Mouse (Mus musculus): Measurements from ENCODE around the gene Bloc1s3. TPM values are rescaled to one million over a fixed set of nuclear protein-coding genes. Genes with fewer than 3 reads are reported as not detected.

Bloc1s3 gene
- polyA plus RNA-seq, 1 experiment from 2014 or later = 0.74 TPM

Other genes with a start within 250 kb of the Bloc1s3 start
- 48.1 and 64.9 TPM in 2 replicates for gene Vasp, start 236.6 kb downstream of the Bloc1s3 start, polyA plus RNA-seq (2014; fragmentation: Nextera tagmentation; extraction: Ambion mirVana)
- gene Ppm1n, start 228.3 kb downstream of the Bloc1s3 start, polyA plus RNA-seq (2014; fragmentation: Nextera tagmentation; extraction: Ambion mirVana) = 0.15 TPM in 1 of 2 replicates, not detected in the other
- 11.7 and 13.9 TPM in 2 replicates for gene Rtn2, start 225.7 kb downstream of the Bloc1s3 start, polyA plus RNA-seq (2014; fragmentation: Nextera tagmentation; extraction: Ambion mirVana)
- gene Fosb, start 198.3 kb downstream of the Bloc1s3 start, polyA plus RNA-seq (2014; fragmentation: Nextera tagmentation; extraction: Ambion mirVana) = 0.07 TPM in 1 of 2 replicates, not detected in the other
- gene Ercc1, start 163.6 kb downstream of the Bloc1s3 start, polyA plus RNA-seq (2014; fragmentation: Nextera tagmentation; extraction: Ambion mirVana) = 86.0 and 92.8 TPM in 2 replicates
- gene Cd3eap, start 148.9 kb downstream of the Bloc1s3 start, polyA plus RNA-seq (2014; fragmentation: Nextera tagmentation; extraction: Ambion mirVana) = 20.5 and 23.9 TPM in 2 replicates
- gene Ppp1r13l, start 148.6 kb downstream of the Bloc1s3 start, polyA plus RNA-seq (2014; fragmentation: Nextera tagmentation; extraction: Ambion mirVana) = 9.6 and 10.0 TPM in 2 replicates
- gene Ercc2, start 126.4 kb downstream of the Bloc1s3 start, polyA plus RNA-seq (2014; fragmentation: Nextera tagmentation; extraction: Ambion mirVana) = 8.8 and 10.3 TPM in 2 replicates
- 6.0 and 8.9 TPM in 2 replicates for gene Klc3, start 104.3 kb downstream of the Bloc1s3 start, polyA plus RNA-seq (2014; fragmentation: Nextera tagmentation; extraction: Ambion mirVana)
- gene Ckm, start 103.6 kb downstream of the Bloc1s3 start, polyA plus RNA-seq (2014; fragmentation: Nextera tagmentation; extraction: Ambion mirVana) = 1.7 and 3.2 TPM in 2 replicates
- 8.6 and 9.7 TPM in 2 replicates for gene Mark4, start 49.5 kb downstream of the Bloc1s3 start, polyA plus RNA-seq (2014; fragmentation: Nextera tagmentation; extraction: Ambion mirVana)
- gene Exoc3l2, start 45.0 kb downstream of the Bloc1s3 start, polyA plus RNA-seq (2014; fragmentation: Nextera tagmentation; extraction: Ambion mirVana) = 0.55 and 1.2 TPM in 2 replicates
- 83.4 and 89.0 TPM in 2 replicates for gene Trappc6a, start within 50 bp of the Bloc1s3 start, polyA plus RNA-seq (2014; fragmentation: Nextera tagmentation; extraction: Ambion mirVana)
- gene Nkpd1, start 9.5 kb upstream of the Bloc1s3 start, polyA plus RNA-seq (2014; fragmentation: Nextera tagmentation; extraction: Ambion mirVana) = not detected in 2 replicates
- gene Ppp1r37, start 54.7 kb upstream of the Bloc1s3 start, polyA plus RNA-seq (2014; fragmentation: Nextera tagmentation; extraction: Ambion mirVana) = 6.3 and 7.1 TPM in 2 replicates
- gene Zfp296, start 68.9 kb upstream of the Bloc1s3 start, polyA plus RNA-seq (2014; fragmentation: Nextera tagmentation; extraction: Ambion mirVana) = 1.2 and 2.1 TPM in 2 replicates
- 163 and 180 TPM in 2 replicates for gene Gemin7, start 69.2 kb upstream of the Bloc1s3 start, polyA plus RNA-seq (2014; fragmentation: Nextera tagmentation; extraction: Ambion mirVana)
- 38.6 and 44.8 TPM in 2 replicates for gene Clasrp, start 96.1 kb upstream of the Bloc1s3 start, polyA plus RNA-seq (2014; fragmentation: Nextera tagmentation; extraction: Ambion mirVana)
- gene Relb, start 121.1 kb upstream of the Bloc1s3 start, polyA plus RNA-seq (2014; fragmentation: Nextera tagmentation; extraction: Ambion mirVana) = 8.3 and 10.4 TPM in 2 replicates
- 77.9 and 86.2 TPM in 2 replicates for gene Clptm1, start 156.7 kb upstream of the Bloc1s3 start, polyA plus RNA-seq (2014; fragmentation: Nextera tagmentation; extraction: Ambion mirVana)
- 1.5 and 1.9 TPM in 2 replicates for gene Apoc2, start 169.6 kb upstream of the Bloc1s3 start, polyA plus RNA-seq (2014; fragmentation: Nextera tagmentation; extraction: Ambion mirVana)
- not detected in 2 replicates for gene Gm44805, start 173.1 kb upstream of the Bloc1s3 start, polyA plus RNA-seq (2014; fragmentation: Nextera tagmentation; extraction: Ambion mirVana)
- gene Apoc4, start 173.1 kb upstream of the Bloc1s3 start, polyA plus RNA-seq (2014; fragmentation: Nextera tagmentation; extraction: Ambion mirVana) = 0.39 TPM in 1 of 2 replicates, not detected in the other
- gene Apoc1, start 184.3 kb upstream of the Bloc1s3 start, polyA plus RNA-seq (2014; fragmentation: Nextera tagmentation; extraction: Ambion mirVana) = 10.9 and 12.6 TPM in 2 replicates
- gene Apoe, start 190.8 kb upstream of the Bloc1s3 start, polyA plus RNA-seq (2014; fragmentation: Nextera tagmentation; extraction: Ambion mirVana) = 291 and 299 TPM in 2 replicates
- 91.2 and 108 TPM in 2 replicates for gene Tomm40, start 207.1 kb upstream of the Bloc1s3 start, polyA plus RNA-seq (2014; fragmentation: Nextera tagmentation; extraction: Ambion mirVana)
- 106 and 113 TPM in 2 replicates for gene Nectin2, start 242.1 kb upstream of the Bloc1s3 start, polyA plus RNA-seq (2014; fragmentation: Nextera tagmentation; extraction: Ambion mirVana)

Measured in stomach, embryonic 14.5 days (tissue).